Mouse (Mus musculus) stomach, embryonic 14.5 days (tissue): ENCODE measurements around the gene Slc6a13. TPM values are rescaled to one million over a fixed set of nuclear protein-coding genes. Genes with fewer than 3 reads are reported as not detected.

ENCODE experiments used
- ATAC-seq: fragments of 200-750 bp; cut with Nextera tagmentation; 2 replicates; pipeline ENCODE4 v1.8.0; 2017; ENCODE audit warnings: low read depth, moderate TSS enrichment; ENCODE audit not compliant: insufficient number of reproducible peaks, insufficient read depth, low FRiP score
- H3K27ac ChIP-seq: fragments of 300-500 bp; sonication (generic); 2 replicates; pipeline ENCODE4 v1.5.1; 2014; ENCODE audit warnings: mild to moderate bottlenecking, low read length, moderate library complexity, mixed read lengths
- H3K27me3 ChIP-seq: fragments of 300-500 bp; sonication (generic); 2 replicates; pipeline ENCODE4 v1.6.1; 2014; ENCODE audit warnings: low read length, control low read depth, mixed read lengths; ENCODE audit not compliant: control insufficient read depth, insufficient read depth
- H3K36me3 ChIP-seq: fragments of 300-500 bp; sonication (generic); 2 replicates; pipeline ENCODE4 v1.6.1; 2014; ENCODE audit warnings: mild to moderate bottlenecking, control low read depth, low read length, moderate library complexity, mixed read lengths; ENCODE audit not compliant: control insufficient read depth, insufficient read depth
- H3K4me1 ChIP-seq: fragments of 300-500 bp; sonication (generic); 2 replicates; pipeline ENCODE4 v1.6.1; 2014; ENCODE audit warnings: low read length, control low read depth, mixed read lengths; ENCODE audit not compliant: control insufficient read depth, insufficient read depth
- H3K4me2 ChIP-seq: fragments of 300-500 bp; sonication (generic); replicated peaks from 2 replicates; pipeline ENCODE4 v1.6.1; 2014; ENCODE audit warnings: low read depth, low read length, control low read depth
- H3K4me3 ChIP-seq: fragments of 300-500 bp; sonication (generic); 2 replicates; pipeline ENCODE4 v1.5.1; 2014; ENCODE audit warnings: low read depth, low read length, control low read depth
- H3K9ac ChIP-seq: fragments of 300-500 bp; sonication (generic); replicated peaks from 2 replicates; pipeline ENCODE4 v1.6.1; 2014; ENCODE audit warnings: low read depth, mild to moderate bottlenecking, control low read depth, low read length, moderate library complexity, mixed read lengths
- H3K9me3 ChIP-seq: fragments of 300-500 bp; sonication (generic); 2 replicates; pipeline ENCODE4 v1.6.1; 2016; ENCODE audit warnings: low read depth, low read length, control low read depth; ENCODE audit not compliant: control insufficient read depth
- WGBS: fragments of 180-500 bp; shearing (Covaris S2); extraction: QIAGEN DNeasy Blood & Tissue Kit; methylation state at CpG from one replicate; pipeline ENCODE4 v1.1.7; 2014; 5-methylcytosine and 5-hydroxymethylcytosine counted together
- polyA plus RNA-seq: library from polyadenylated mRNA; unstranded; fragments of >200 nt; fragmentation: Nextera tagmentation; extraction: Ambion mirVana; gene quantifications from 2 replicates; pipeline ENCODE4 v1.2.1, GENCODE M21; 2014

The Slc6a13 gene
- polyA plus RNA-seq, 1 experiment from 2014 or later = 1.9 TPM

- Histone ChIP-seq H3K27ac (no peak overlapping the region), H3K4me1 (no peaks in the 10 kb centered on the region), H3K9ac (no peak overlapping the region), H3K36me3 (no peaks in the 10 kb centered on the region), H3K4me2 (no peak overlapping the region), H3K4me3 (no peak overlapping the region), H3K9me3 (no peaks in the 10 kb centered on the region), H3K27me3 (no peaks in the 10 kb centered on the region)
- ATAC-seq = no peak
- WGBS = 81% methylated on average over 9 of the region's 9 CpGs
Measured at GRCm38 (mm10) chr6:121335841-121336240, 35.8 kb downstream of the Slc6a13 start.

DNA sequence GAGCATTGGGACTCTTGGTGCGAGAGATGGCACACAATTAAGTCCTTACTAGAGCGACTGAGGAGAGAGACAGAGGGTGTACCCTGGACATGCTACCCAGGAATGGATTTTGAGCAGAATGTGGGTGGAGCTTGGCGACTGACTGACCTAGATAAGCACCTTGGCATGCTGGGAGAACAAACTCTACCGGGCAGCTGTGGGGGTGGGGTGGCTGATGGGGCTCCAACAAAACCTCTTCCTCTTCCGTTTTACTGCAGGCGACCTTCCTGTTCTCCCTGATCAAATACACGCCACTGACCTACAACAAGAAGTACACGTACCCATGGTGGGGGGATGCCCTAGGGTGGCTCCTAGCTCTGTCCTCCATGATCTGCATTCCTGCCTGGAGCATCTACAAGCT is 36.5 kb downstream of the Slc6a13 start:
- WGBS = 56% methylated on average over 8 of the region's 8 CpGs
- H3K36me3 ChIP-seq = no peaks in the 10 kb centered on the region
- no peak for ATAC-seq

GRCm38 (mm10) chr6:121337229-121337628 is 37.2 kb downstream of the Slc6a13 start:
- no peak overlapping the region for H3K4me2 ChIP-seq
- no peaks in the 10 kb centered on the region for H3K4me1 ChIP-seq
- no peaks in the 10 kb centered on the region for H3K9me3 ChIP-seq
- H3K27me3 ChIP-seq = no peaks in the 10 kb centered on the region
- H3K4me3 ChIP-seq = no peak overlapping the region
- no peak overlapping the region for H3K27ac ChIP-seq
- 82% methylated on average over 9 of the region's 9 CpGs for WGBS
- H3K36me3 ChIP-seq = no peaks in the 10 kb centered on the region
- no peak overlapping the region for H3K9ac ChIP-seq
- ATAC-seq = no peak

More for the DNA sequence above, 36.5 kb downstream of the Slc6a13 start:
- Histone ChIP-seq H3K4me3 (no peak overlapping the region), H3K9me3 (no peaks in the 10 kb centered on the region), H3K27me3 (no peaks in the 10 kb centered on the region), H3K4me1 (no peaks in the 10 kb centered on the region), H3K27ac (no peak overlapping the region), H3K4me2 (no peak overlapping the region), H3K9ac (no peak overlapping the region)

DNA sequence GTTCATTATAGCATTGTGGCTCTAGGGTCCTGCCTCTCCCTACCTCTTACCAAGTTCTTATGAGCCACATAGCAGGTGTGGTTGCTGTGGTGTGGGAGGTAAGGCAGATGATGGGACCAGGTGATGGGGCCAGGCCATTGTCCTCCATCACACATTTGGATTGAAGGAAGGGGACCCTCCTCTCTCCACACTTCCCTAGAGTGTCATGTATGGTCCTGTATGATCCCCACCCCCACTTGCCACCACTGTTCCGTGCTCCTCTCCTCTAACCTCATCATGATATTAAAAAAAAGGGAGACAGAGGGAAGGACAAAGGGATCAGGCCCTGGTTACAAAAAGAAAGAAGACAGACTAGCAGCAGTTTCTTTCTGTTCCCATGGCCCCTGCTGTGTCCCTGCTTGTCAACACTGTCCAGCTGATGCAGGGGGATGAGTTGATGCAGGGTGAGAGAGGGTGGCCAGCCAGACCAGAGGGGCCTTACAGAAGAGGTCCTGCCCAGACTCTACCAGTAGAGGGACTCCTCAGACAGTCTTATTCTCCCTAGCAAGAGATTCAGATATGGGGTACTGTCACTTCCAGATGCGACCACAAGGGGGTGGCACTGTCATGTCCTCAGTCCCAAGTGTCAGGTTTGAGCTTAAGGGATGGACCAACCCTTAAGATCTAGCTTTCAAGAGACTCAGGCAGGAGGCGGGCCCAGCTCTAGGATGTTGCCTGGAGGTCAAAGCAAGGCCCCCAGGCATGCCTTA is 37.9 kb downstream of the Slc6a13 start:
- Histone ChIP-seq H3K4me3 (no peak overlapping the region), H3K36me3 (no peaks in the 10 kb centered on the region), H3K4me2 (no peak overlapping the region), H3K27me3 (no peaks in the 10 kb centered on the region), H3K4me1 (no peaks in the 10 kb centered on the region), H3K27ac (no peak overlapping the region), H3K9ac (no peak overlapping the region), H3K9me3 (no peaks in the 10 kb centered on the region)
- peak; percentile 70; the same call in 1 of the 2 replicates for ATAC-seq
- 33% methylated on average over 3 of the region's 3 CpGs for WGBS

DNA sequence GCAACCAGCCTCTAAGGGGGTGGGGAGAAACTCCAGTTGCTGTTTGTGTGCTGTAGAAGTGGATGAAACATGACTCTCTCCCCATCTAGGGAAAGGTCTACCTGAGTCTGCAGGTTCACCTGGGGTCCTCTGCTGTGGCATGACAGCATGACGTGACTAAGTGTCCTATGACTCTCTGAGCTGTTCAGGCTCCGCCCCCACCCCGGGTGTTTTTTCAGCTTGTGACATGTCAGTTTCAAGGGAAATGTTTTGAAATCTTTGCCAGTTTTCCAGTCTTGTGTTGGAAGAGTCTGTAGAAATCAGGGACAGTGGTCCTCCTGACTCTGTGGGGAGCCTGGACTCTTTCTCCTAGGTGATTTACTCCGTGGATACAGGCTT is 38.5 kb downstream of the Slc6a13 start:
- H3K4me3 ChIP-seq = no peak overlapping the region
- H3K4me1 ChIP-seq = no peaks in the 10 kb centered on the region
- H3K9me3 ChIP-seq = no peaks in the 10 kb centered on the region
- WGBS = 42% methylated on average over 4 of the region's 4 CpGs
- H3K36me3 ChIP-seq = no peaks in the 10 kb centered on the region
- H3K27ac ChIP-seq = no peak overlapping the region
- no peak overlapping the region for H3K4me2 ChIP-seq
- ATAC-seq = peak; percentile 7; the same call in 1 of the 2 replicates
- no peaks in the 10 kb centered on the region for H3K27me3 ChIP-seq
- no peak overlapping the region for H3K9ac ChIP-seq

- H3K4me3 ChIP-seq = no peak overlapping the region
- ATAC-seq = no peak
- 88% methylated on average over 6 of the region's 6 CpGs for WGBS
- H3K4me2 ChIP-seq = no peak overlapping the region
- no peak overlapping the region for H3K9ac ChIP-seq
- H3K27ac ChIP-seq = no peak overlapping the region
- H3K4me1 ChIP-seq = no peaks in the 10 kb centered on the region
- H3K27me3 ChIP-seq = no peaks in the 10 kb centered on the region
- H3K9me3 ChIP-seq = no peaks in the 10 kb centered on the region
- no peaks in the 10 kb centered on the region for H3K36me3 ChIP-seq
Measured at GRCm38 (mm10) chr6:121341650-121342049, 41.6 kb downstream of the Slc6a13 start.

DNA sequence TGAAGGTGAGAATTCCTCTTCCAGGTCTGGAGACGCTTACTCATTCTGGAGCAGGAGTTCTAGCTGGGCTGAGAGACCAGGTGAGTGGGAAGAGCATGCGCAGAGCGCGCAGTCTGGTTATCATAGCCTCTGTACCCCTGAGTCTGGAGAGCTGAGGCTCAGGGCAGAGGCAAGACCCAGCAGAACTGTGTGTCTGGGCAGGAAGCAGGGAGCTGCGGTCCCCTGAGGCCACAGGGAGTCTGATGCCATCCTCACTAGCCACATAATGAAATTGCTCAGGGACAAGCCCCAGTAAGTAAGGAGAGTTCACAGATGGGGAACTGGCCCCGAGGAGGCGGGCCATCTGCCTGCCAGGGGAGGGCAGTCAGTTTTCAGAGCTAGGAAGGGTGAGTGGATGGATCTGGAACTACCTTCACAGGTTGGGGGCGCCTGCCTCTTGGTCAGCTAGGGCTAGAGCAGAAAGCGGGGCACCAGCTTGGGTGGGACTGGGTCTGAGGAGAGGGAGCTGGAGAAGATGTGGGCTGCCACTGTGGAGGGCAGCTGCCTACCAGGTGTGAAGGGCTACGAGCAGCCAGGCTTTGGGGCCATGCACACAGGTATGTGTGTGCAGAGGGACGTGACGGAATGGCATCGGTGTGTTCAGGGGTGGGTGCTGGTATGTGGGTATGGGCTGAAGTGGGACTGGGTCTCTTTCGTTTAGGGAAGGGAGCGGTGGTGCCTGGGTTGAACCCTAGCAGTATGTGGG is 43.2 kb downstream of the Slc6a13 start, which contains the start of gene Slc6a12:
TSS of gene Slc6a12 (plus strand) at position 51 of the 745 bp plus-strand sequence.
- no peaks in the 10 kb centered on the region for H3K27me3 ChIP-seq
- no peak within 1 kb of the TSS for H3K9ac ChIP-seq
- H3K36me3 ChIP-seq = no peaks in the 10 kb centered on the region
- H3K4me3 ChIP-seq = no peak within 1 kb of the TSS
- 0 out of 2 replicates have a peak, but pooled peaks have one; percentile 8 for ATAC-seq
- no peaks in the 10 kb centered on the region for H3K9me3 ChIP-seq
- 70% methylated on average over 15 of the region's 15 CpGs for WGBS
- no peaks in the 10 kb centered on the region for H3K4me1 ChIP-seq
- H3K4me2 ChIP-seq = no peak within 1 kb of the TSS
- H3K27ac ChIP-seq = no peak within 1 kb of the TSS

GRCm38 (mm10) chr6:121343771-121344123 is 43.7 kb downstream of the Slc6a13 start:
- no peaks in the 10 kb centered on the region for H3K4me1 ChIP-seq
- H3K4me3 ChIP-seq = no peak overlapping the region
- no peak for ATAC-seq
- H3K36me3 ChIP-seq = no peaks in the 10 kb centered on the region
- H3K4me2 ChIP-seq = no peak overlapping the region
- no peaks in the 10 kb centered on the region for H3K9me3 ChIP-seq
- WGBS = 58% methylated on average over 6 of the region's 6 CpGs
- no peak overlapping the region for H3K9ac ChIP-seq
- H3K27me3 ChIP-seq = no peaks in the 10 kb centered on the region
- no peak overlapping the region for H3K27ac ChIP-seq
